Mouse (Mus musculus): ENCODE data around the gene Spock1. TPM values are rescaled to one million over a fixed set of nuclear protein-coding genes. Genes with fewer than 3 reads are reported as not detected.

Spock1 gene
- polyA plus RNA-seq, 1 experiment from 2014 or later, result 42.9 TPM

DNA sequence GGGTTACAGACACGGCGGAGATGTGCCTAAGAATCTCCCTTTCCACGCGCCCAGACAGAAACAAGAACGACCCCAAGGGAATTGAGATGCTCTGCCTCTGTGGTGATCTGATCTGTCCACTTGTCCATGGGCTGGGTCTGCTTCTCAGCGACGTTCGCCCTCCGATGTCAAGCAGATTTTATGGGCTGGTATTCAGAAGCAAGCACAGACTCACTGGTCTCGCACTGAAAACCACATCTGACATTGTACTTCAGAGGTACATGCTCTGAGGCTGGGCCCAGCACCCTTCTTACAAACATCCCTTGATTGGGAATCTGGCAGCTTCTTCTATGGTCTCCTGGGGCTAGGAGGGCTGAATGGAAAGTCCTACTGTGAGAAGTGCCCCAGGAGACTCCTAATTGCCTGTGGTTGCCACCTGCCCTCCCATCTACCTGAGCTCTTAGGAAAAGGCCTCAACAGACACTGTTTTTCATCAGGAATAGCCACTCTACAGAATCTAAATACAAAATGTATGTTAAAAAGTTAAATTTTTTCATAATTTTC is 51.8 kb downstream of the Spock1 start:
- no peaks in the 10 kb centered on the region for H3K36me3 ChIP-seq
- no peak overlapping the region for H3K27ac ChIP-seq
- WGBS, result 77% methylated on average over 10 of the region's 10 CpGs
- H3K9ac ChIP-seq, result no peak overlapping the region
- H3K9me3 ChIP-seq, result no peaks in the 10 kb centered on the region
- H3K4me1 ChIP-seq, result 0 out of 2 replicates have a peak, but pooled peaks cover 3% of the 10 kb centered on the region
- no peak overlapping the region for H3K4me2 ChIP-seq (replicated peaks)
- no peaks in the 10 kb centered on the region for H3K27me3 ChIP-seq (replicated peaks)
- ATAC-seq (ENCODE audit: low FRiP score, low read depth), result no peak
- no peak overlapping the region for H3K4me3 ChIP-seq

DNA sequence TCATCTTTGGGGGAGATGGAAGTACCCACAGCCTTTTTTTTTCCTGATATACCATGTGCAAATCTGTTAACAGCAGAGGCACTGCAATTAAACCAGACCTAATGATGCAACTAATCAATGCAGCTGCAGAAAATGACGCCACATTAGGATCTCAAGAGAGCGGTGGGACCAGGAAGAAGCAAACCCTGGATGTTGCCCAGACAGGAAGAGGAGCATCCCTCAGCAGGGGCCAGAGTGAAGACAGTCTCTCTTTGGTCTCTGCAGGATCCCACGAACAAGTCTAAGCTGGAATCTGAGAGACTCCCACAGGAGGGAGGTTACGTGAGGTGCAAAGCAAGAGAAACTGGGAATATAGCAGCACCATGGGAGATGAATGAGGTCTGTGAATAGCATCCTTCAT is 52.4 kb downstream of the Spock1 start:
- Histone ChIP-seq H3K4me3 (no peak overlapping the region), H3K4me1 (0 out of 2 replicates have a peak, but pooled peaks cover 3% of the 10 kb centered on the region), H3K9me3 (no peaks in the 10 kb centered on the region), H3K9ac (no peak overlapping the region), H3K36me3 (no peaks in the 10 kb centered on the region), H3K4me2 (replicated peaks) (no peak overlapping the region), H3K27ac (no peak overlapping the region), H3K27me3 (replicated peaks) (no peaks in the 10 kb centered on the region)
- no peak for ATAC-seq (ENCODE audit: low FRiP score, low read depth)
- WGBS, result 62% methylated on average over 4 of the region's 4 CpGs

DNA sequence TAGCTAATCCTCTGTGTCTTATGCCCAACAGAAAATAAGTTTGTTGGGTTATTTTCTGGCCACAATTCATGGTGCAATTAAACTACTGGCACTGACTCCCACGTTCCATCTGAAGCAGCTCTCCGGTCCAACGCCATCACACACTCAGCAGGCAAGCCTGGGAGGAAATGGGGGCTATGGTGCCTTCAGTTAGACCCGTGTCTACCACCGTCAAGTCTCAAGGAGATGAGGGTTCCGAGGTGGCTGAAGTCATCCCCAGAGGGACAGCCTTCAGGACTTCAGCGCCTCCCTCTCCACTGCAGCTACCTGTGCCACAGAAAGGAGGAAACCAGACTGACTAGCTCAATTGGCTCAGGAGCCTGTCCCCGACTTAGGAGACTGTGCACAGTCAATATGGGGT is 53.7 kb downstream of the Spock1 start:
- H3K4me3 ChIP-seq, result no peak overlapping the region
- H3K36me3 ChIP-seq, result no peaks in the 10 kb centered on the region
- no peak overlapping the region for H3K9ac ChIP-seq
- H3K27me3 ChIP-seq (replicated peaks), result no peaks in the 10 kb centered on the region
- H3K9me3 ChIP-seq, result no peaks in the 10 kb centered on the region
- WGBS, result 84% methylated on average over 8 of the region's 8 CpGs
- no peak for ATAC-seq (ENCODE audit: low FRiP score, low read depth)
- H3K27ac ChIP-seq, result no peak overlapping the region
- no peak overlapping the region for H3K4me2 ChIP-seq (replicated peaks)
- 0 out of 2 replicates have a peak, but pooled peaks cover 3% of the 10 kb centered on the region for H3K4me1 ChIP-seq

DNA sequence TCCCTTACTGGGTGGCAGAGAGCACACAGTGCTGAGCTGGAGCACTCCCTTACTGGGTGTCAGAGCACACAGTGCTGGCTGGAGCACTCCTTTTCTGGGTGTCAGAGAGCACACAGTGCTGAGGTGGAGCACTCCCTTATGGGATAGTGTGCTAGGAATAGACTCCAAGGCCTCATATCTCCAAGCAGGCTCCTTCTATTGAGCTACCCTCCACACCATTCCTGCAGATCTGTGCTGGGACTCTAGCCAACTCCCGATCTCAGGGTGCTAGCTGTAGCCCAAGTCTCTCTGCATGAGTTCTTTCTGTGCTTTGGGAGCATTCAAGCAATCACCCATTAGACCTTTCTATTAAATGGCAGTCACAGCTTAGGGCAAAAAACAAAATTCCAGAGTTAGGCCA is 54.5 kb downstream of the Spock1 start:
- 82% methylated on average over 1 of the region's 1 CpGs for WGBS
- H3K4me1 ChIP-seq, result 0 out of 2 replicates have a peak, but pooled peaks cover 3% of the 10 kb centered on the region
- no peak overlapping the region for H3K4me2 ChIP-seq (replicated peaks)

DNA sequence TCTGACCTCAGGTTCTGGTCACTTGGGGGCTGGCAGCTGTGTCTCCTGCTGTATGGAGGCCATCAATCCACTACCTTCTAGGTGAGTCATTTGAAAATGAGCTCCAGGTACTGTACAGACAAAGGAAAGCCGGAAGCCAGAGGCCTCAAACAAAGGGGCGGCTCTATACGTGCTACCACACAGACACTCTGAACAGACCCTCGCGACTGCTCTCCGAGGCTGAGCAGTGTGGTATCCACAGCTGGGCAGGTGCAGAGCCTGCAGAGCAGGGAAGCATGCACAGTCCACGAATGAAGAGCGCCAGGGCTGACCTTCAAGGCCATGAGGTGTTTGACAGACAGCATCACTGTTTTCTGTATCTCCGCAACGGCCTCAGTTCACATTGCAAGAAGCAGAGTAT is 55.0 kb downstream of the Spock1 start:
- ATAC-seq (ENCODE audit: low FRiP score, low read depth), result no peak
- Histone ChIP-seq H3K4me1 (0 out of 2 replicates have a peak, but pooled peaks cover 3% of the 10 kb centered on the region), H3K9ac (no peak overlapping the region), H3K27me3 (replicated peaks) (no peaks in the 10 kb centered on the region), H3K4me3 (no peak overlapping the region), H3K27ac (no peak overlapping the region), H3K9me3 (no peaks in the 10 kb centered on the region), H3K4me2 (replicated peaks) (no peak overlapping the region), H3K36me3 (no peaks in the 10 kb centered on the region)
- WGBS, result 83% methylated on average over 10 of the region's 10 CpGs

More for the DNA sequence above, 54.5 kb downstream of the Spock1 start:
- Histone ChIP-seq H3K9ac (no peak overlapping the region), H3K27me3 (replicated peaks) (no peaks in the 10 kb centered on the region), H3K27ac (no peak overlapping the region), H3K36me3 (no peaks in the 10 kb centered on the region), H3K9me3 (no peaks in the 10 kb centered on the region), H3K4me3 (no peak overlapping the region)
- ATAC-seq (ENCODE audit: low FRiP score, low read depth), result no peak

DNA sequence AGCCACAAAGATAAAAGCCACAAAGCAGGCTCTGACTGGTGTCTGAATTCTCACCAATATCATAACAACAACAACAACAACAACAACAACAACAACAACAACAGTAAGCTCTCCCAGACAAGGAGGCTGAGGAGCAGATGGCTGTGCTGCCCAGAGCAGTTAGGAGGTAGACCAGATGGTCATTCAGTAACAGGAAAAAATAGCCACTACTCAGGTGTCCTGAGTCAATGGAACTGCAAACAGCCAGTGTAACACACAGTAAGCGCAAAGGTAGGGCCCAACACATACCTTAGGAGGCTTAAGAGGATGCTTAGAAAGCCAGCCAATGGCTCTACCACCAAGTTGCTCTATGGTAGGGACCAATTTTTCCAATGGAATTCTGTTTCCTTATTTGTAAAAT is 59.2 kb downstream of the Spock1 start:
- no peak overlapping the region for H3K4me2 ChIP-seq (replicated peaks)
- no peaks in the 10 kb centered on the region for H3K27me3 ChIP-seq (replicated peaks)
- no peaks in the 10 kb centered on the region for H3K4me1 ChIP-seq
- H3K9me3 ChIP-seq, result no peaks in the 10 kb centered on the region
- no peak overlapping the region for H3K9ac ChIP-seq
- WGBS, result 90% methylated on average over 1 of the region's 1 CpGs
- no peak for ATAC-seq (ENCODE audit: low FRiP score, low read depth)
- H3K27ac ChIP-seq, result no peak overlapping the region
- no peak overlapping the region for H3K4me3 ChIP-seq
- H3K36me3 ChIP-seq, result no peaks in the 10 kb centered on the region

DNA sequence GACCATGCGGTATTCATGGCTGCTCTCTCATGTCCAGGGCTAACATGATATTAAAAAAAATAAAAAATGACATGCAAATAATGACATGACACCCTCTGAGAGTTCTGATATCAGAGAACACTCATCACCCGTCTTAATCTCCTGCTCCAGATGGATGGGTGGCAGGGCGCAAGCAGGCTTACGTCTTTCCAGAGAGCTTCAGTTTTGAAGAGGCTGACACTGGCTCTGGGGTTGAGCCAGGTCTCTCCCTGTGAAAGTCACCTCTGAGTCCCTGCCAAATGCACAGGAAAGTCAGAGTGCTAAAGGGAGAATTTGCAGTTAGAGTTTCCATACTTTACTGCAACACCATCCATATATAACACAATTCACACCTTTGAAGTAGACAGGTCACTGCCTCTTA is 61.0 kb downstream of the Spock1 start:
- H3K9me3 ChIP-seq, result no peaks in the 10 kb centered on the region
- 95% methylated on average over 4 of the region's 4 CpGs for WGBS
- H3K27ac ChIP-seq, result no peak overlapping the region
- no peak for ATAC-seq (ENCODE audit: low FRiP score, low read depth)
- no peaks in the 10 kb centered on the region for H3K27me3 ChIP-seq (replicated peaks)
- H3K36me3 ChIP-seq, result no peaks in the 10 kb centered on the region
- no peak overlapping the region for H3K9ac ChIP-seq
- H3K4me3 ChIP-seq, result no peak overlapping the region
- no peaks in the 10 kb centered on the region for H3K4me1 ChIP-seq
- no peak overlapping the region for H3K4me2 ChIP-seq (replicated peaks)

DNA sequence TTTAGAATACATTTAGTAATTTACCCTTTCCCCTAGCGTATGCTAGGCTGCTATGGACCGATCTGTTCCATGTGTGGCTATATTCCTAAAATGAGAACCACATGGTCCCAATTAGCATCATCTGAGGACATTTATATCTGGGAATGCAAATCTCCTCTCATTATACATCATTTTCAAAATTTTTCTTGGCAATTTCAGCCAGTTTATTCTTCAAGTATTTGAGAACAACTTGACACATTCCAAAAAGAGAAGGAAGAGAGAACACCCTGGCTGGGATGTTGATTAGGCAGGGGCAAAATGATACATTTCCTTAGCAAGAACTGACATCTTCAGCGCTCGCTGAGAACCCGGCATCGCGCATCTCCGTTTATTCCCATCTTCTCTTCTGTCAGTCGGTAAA is 61.7 kb downstream of the Spock1 start:
- H3K4me2 ChIP-seq (replicated peaks), result no peak overlapping the region
- no peaks in the 10 kb centered on the region for H3K36me3 ChIP-seq
- H3K9ac ChIP-seq, result no peak overlapping the region
- H3K27me3 ChIP-seq (replicated peaks), result no peaks in the 10 kb centered on the region
- 95% methylated on average over 9 of the region's 9 CpGs for WGBS
- no peaks in the 10 kb centered on the region for H3K9me3 ChIP-seq
- no peaks in the 10 kb centered on the region for H3K4me1 ChIP-seq
- no peak overlapping the region for H3K4me3 ChIP-seq
- no peak overlapping the region for H3K27ac ChIP-seq
- ATAC-seq (ENCODE audit: low FRiP score, low read depth), result no peak

DNA sequence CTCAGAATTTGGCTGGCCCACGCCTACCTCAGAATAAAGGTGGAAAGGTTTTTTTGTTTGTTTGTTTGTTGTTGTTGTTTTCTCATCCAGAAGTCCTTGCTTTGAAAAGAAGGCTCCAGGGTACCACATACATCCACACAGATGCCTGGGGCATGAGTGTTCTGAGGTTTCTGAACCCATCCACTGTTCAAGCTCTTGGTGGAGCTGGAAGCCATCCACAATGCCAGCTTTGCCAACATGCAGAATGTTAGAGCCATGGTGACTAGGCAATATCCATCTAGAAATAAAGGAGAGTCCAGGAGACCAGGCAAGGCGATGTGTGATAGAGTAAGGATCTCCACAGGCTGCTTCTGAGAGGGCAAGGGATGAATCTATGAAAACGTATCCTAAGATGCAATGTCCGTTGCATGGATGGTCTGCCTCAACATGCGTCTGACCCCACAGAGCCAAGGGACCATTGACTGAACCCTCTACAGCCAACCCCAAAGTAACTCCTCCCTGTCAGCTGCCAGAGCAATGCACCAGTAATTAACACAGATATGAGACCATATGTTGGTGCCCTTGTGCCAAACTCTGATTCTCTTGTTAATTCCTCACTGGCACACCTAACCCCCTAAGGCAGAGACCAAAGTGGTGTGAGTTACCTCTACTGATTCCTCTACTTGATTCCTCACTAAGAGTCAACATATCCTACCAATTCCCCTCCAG is 66.8 kb downstream of the Spock1 start:
- H3K4me2 ChIP-seq (replicated peaks), result no peak overlapping the region
- H3K4me3 ChIP-seq, result no peak overlapping the region
- no peaks in the 10 kb centered on the region for H3K4me1 ChIP-seq
- H3K27ac ChIP-seq, result no peak overlapping the region
- no peak overlapping the region for H3K9ac ChIP-seq
- WGBS, result 94% methylated on average over 5 of the region's 5 CpGs
- H3K36me3 ChIP-seq, result no peaks in the 10 kb centered on the region
- ATAC-seq (ENCODE audit: low FRiP score, low read depth), result no peak
- H3K27me3 ChIP-seq (replicated peaks), result no peaks in the 10 kb centered on the region
- no peaks in the 10 kb centered on the region for H3K9me3 ChIP-seq

DNA sequence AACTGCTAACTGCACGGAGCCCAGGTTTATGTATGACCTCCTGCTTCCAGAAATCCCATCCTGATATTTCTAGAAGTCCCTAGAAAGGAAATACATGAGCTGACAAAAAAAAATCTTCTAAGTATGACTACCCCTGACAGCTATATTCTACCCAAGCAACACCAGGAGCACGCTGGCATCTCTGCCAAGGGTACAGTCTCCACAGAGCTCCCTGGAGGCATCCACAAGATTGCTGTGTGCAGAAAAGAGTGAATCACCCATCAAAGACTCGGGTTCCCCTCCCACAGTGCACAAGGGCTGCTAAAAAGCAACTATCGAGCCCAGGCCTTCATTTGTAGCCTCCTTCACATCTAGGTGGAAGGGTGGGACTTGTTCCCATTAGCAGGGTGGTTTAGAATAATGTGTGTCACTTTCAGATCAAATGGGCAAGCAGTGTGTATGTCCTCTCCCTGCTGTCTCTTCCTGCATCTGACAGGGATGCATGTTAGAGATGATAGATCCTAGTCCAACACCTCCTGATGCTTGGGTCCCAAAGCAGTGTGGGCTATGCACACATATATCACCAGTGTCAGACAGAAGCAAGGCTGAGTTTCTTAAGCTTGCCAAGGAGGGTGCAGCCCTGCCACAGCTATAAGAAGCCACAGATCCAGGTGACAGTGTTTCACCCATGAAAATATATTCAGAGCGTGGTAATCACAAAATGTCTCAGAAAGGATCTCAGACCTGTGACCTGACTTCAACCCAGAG is 70.3 kb downstream of the Spock1 start:
- no peak overlapping the region for H3K4me3 ChIP-seq
- no peak overlapping the region for H3K4me2 ChIP-seq (replicated peaks)
- no peaks in the 10 kb centered on the region for H3K27me3 ChIP-seq (replicated peaks)
- H3K9ac ChIP-seq, result no peak overlapping the region
- H3K36me3 ChIP-seq, result no peaks in the 10 kb centered on the region
- no peaks in the 10 kb centered on the region for H3K4me1 ChIP-seq
- WGBS, result 79% methylated on average over 5 of the region's 5 CpGs
- H3K9me3 ChIP-seq, result peaks cover 6% of the 10 kb centered on the region; the same call in 1 of the 2 replicates
- H3K27ac ChIP-seq, result no peak overlapping the region
- ATAC-seq (ENCODE audit: low FRiP score, low read depth), result no peak

DNA sequence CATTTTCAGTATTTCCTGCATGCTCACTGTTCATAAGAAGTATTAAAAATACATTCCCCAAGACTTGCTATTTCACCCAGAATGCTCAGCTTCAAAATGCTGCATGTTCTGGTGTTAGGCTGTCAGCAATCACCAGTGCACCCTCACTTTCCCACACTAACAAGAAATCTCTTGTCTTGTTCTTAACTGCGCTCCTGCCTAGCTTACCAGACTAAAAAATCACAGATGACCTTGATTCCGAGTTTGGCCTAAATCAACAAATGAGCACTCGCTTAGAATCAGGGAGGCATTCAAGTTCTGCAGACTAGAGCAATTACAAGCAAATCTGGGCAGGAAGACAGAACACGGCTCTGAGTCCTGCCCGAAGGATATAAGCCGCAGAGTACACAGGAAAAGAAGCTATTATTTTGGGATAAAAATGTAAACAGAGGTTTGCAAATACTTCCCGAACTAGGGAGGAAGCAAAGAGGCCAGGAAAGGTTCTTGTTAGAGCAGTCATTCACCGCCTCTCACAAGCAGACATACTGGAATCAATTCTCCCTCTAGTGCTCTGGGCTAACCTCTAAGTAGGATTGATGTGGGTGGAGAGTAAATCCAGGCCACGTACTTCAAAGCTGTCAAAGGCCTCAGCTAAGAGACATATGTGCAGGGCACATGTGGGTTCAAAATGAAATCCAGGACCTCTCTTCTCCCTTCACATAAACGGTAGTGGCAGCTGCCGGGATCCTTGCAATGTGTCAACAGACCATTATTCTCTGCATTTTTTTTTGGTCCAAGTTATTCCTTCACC is 76.6 kb downstream of the Spock1 start:
- no peak overlapping the region for H3K9ac ChIP-seq
- peaks cover 6% of the 10 kb centered on the region; the same call in 1 of the 2 replicates for H3K9me3 ChIP-seq
- WGBS, result 86% methylated on average over 11 of the region's 11 CpGs
- no peaks in the 10 kb centered on the region for H3K4me1 ChIP-seq
- H3K4me3 ChIP-seq, result no peak overlapping the region
- no peak overlapping the region for H3K27ac ChIP-seq
- no peak for ATAC-seq (ENCODE audit: low FRiP score, low read depth)
- H3K27me3 ChIP-seq (replicated peaks), result no peaks in the 10 kb centered on the region
- H3K4me2 ChIP-seq (replicated peaks), result no peak overlapping the region
- H3K36me3 ChIP-seq, result no peaks in the 10 kb centered on the region

DNA sequence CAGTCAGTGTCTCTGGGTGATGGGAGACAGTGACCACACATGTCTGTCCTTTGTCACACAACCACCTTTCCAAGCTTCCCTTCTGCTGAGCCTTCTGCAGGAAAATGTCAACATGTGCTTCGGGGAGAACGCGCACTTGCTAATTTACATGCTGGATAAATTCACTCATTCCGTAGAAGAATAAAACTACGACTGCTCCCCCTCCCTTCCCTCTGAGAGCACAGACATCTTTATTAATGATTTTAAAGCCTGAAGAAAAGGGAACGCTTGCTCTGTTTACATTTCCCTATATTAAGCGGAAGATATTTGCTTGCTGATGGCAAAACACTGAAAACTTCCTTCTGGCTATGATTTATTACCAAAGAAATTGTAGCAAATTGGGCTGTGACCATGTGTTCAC is 77.2 kb downstream of the Spock1 start:
- H3K9ac ChIP-seq, result no peak overlapping the region
- WGBS, result 75% methylated on average over 7 of the region's 7 CpGs
- H3K27ac ChIP-seq, result no peak overlapping the region
- no peaks in the 10 kb centered on the region for H3K36me3 ChIP-seq
- H3K4me3 ChIP-seq, result no peak overlapping the region
- no peaks in the 10 kb centered on the region for H3K4me1 ChIP-seq
- H3K27me3 ChIP-seq (replicated peaks), result no peaks in the 10 kb centered on the region
- no peak for ATAC-seq (ENCODE audit: low FRiP score, low read depth)
- no peak overlapping the region for H3K4me2 ChIP-seq (replicated peaks)
- H3K9me3 ChIP-seq, result peaks cover 6% of the 10 kb centered on the region; the same call in 1 of the 2 replicates
